Mouse (Mus musculus) cerebellum, adult 2 months (tissue): ENCODE data around the gene Ift172. TPM values are rescaled to one million over a fixed set of nuclear protein-coding genes. Genes with fewer than 3 reads are reported as not detected.
A peak's percentile ranks its signal among the peaks of the same experiment; 100 is the strongest.

ENCODE experiments used
- DNase-seq, 2 experiments: peaks; one replicate each; pipeline ENCODE4 v3.0.0; 2021
- H3K27ac ChIP-seq: fragments of 200-500 bp; 2 replicates; pipeline ENCODE4 v1.5.1; 2012; ENCODE audit warnings: low read length, control low read depth, inconsistent platforms; ENCODE audit not compliant: insufficient read depth
- H3K27me3 ChIP-seq: fragments of 200-500 bp; 2 replicates; pipeline ENCODE4 v1.6.1; 2012; ENCODE audit warnings: inconsistent platforms, mild to moderate bottlenecking, low read length, moderate library complexity; ENCODE audit not compliant: control insufficient read depth, insufficient read depth
- H3K4me1 ChIP-seq: fragments of 200-500 bp; 2 replicates; pipeline ENCODE4 v1.6.1; 2011; ENCODE audit warnings: low read length; ENCODE audit not compliant: control insufficient read depth, insufficient read depth
- H3K4me3 ChIP-seq: fragments of 200-500 bp; replicated peaks from 2 replicates; pipeline ENCODE3; 2011; ENCODE audit warnings: mild to moderate bottlenecking, low read depth, low read length, control low read depth; ENCODE audit not compliant: insufficient read depth
- CTCF ChIP-seq: fragments of 200-500 bp; IDR thresholded peaks from 2 replicates; pipeline ENCODE4 v1.5.1; 2011; ENCODE audit warnings: low read depth, mild to moderate bottlenecking, control low read depth, low read length, moderate library complexity, borderline replicate concordance; ENCODE audit not compliant: insufficient read depth
- POLR2A ChIP-seq: fragments of 200-500 bp; IDR thresholded peaks from 2 replicates; pipeline ENCODE4 v1.6.1; 2011; ENCODE audit warnings: low read length, control low read depth, borderline replicate concordance; ENCODE audit not compliant: insufficient read depth
- WGBS: fragments of 180-500 bp; shearing (Covaris S2); methylation state at CpG from one replicate; pipeline ENCODE4 v1.1.7; 2018; 5-methylcytosine and 5-hydroxymethylcytosine counted together
- polyA plus RNA-seq: library from polyadenylated mRNA; depleted of rRNA; stranded (reverse); fragments of >200 nt; gene quantifications from 2 replicates; pipeline ENCODE4 v1.2.3, GENCODE M21; 2012

Ift172 gene
- polyA plus RNA-seq, 1 experiment, result 69.3 TPM

DNA sequence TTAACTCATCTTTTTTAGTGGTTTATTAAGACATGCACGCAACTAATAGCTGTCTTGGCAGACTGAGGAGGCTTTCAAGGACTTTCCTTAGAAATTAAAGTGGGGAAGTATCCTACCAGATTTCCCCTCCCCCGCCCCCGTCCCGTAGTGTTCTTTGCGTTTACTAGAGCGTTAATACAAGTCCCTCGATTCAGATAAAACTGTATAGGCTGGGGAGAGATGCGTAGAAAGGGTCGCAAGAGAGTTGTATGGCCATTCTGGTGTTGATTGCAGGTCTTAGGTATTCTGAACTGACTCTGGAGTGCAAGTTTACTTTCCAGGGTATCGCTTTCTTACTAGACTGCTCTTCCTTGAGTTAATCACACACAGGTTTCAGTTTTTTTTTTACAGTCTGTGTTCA lies 48.7 kb downstream of the Ift172 start:
- Histone ChIP-seq H3K27ac (no peak overlapping the region), H3K4me3 (peak overlapping the region; percentile 20), H3K27me3 (no peaks in the 10 kb centered on the region), H3K4me1 (no peaks in the 10 kb centered on the region; the same call in 1 of the 2 replicates)
- DNase-seq, result no peak
- TF ChIP-seq CTCF, result no peak
- no peak for TF ChIP-seq POLR2A
- 17% methylated on average over 10 of the region's 10 CpGs for WGBS

DNA sequence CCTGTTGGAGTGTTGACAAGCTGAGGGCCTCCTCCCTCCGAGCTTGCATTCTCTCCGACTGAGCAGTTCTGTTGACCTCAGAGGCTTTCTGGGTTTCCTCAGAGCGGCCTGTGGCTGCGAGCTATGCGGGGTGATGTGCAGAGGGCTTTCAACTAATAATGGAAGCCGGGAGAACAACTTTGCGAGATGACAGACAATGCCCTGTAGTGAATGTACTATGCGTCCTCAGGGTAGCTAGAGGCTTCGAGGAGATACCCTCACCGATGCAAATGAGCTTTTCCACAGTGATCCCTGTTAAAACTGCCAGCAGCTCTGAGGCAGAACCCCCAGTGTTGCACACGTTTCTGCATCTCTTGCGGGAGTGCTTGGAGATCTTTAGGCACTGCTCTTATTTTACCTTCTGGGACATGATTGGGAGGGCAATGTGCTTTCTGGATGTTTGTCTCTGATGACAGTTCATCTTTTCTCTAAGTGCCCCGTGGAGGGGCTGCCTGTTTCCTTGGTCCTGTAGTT lies 49.3 kb downstream of the Ift172 start:
- TF ChIP-seq POLR2A, result no peak
- no peak for TF ChIP-seq CTCF
- 1% methylated on average over 13 of the region's 13 CpGs for WGBS
- no peak for DNase-seq
- no peaks in the 10 kb centered on the region; the same call in 1 of the 2 replicates for H3K4me1 ChIP-seq
- no peak overlapping the region for H3K27ac ChIP-seq
- peak overlapping the region; percentile 83 for H3K4me3 ChIP-seq
- no peaks in the 10 kb centered on the region for H3K27me3 ChIP-seq

DNA sequence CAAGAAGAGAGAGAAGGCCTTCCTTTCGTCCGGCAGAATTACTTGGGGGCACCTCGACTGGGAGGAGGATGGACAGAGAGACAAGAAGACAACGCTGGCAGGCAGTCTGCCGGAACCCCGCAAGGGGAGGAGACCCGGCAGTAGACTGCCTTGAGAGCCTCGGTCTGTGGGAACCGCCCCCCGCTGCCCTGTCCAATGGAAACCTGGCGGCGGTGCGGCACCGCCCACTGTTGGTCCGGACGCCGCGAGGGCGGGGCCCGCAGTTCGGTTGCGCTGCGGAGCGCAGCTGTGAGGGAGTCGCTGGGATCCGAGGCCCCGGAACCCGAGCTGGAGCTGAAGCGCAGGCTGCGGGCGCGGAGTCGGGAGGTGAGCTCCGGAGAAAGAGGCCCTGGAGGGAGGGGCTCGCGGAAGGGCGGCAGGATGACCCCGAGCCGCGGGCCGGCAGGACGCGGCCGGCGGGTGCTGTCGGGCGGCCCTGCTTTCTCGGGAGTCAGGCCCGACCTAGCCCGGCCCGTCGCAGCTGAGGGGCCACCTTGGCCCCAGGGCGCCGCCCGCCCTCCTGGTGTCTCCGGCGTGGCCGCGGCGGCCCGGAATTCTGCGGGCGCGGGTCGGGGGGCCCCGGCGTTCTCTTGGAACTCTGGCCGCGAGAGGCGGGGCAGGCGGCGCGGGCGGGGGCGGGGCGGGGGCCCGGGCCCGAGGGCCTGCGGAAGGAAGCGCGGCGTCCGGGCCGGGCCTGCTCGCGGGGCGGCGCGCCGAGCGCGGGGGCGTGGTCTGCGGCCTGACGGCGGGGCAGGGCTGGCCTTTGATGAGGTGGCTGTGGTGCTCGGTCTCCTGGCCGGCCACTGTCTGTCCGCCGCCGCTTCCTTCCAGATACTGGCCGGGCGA lies 50.0 kb downstream of the Ift172 start, which contains the start of the genes Nrbp1 and Gm9970:
TSS of gene Nrbp1 (plus strand) at position 228 of the 885 bp plus-strand sequence.
TSS of gene Gm9970 (minus strand) at position 596 of the 885 bp plus-strand sequence.
- peak; percentile 96 to 97 for DNase-seq
- no peaks in the 10 kb centered on the region; the same call in 1 of the 2 replicates for H3K4me1 ChIP-seq
- under 1% methylated on average over 98 of the region's 103 CpGs for WGBS
- peak within 1 kb of the TSS; percentile 89 for H3K27ac ChIP-seq
- no peaks in the 10 kb centered on the region for H3K27me3 ChIP-seq
- TF ChIP-seq POLR2A (peak; percentile 89; the same call in 1 of the 2 replicates), CTCF (no peak)
- H3K4me3 ChIP-seq, result peak within 1 kb of the TSS; percentile 96

DNA sequence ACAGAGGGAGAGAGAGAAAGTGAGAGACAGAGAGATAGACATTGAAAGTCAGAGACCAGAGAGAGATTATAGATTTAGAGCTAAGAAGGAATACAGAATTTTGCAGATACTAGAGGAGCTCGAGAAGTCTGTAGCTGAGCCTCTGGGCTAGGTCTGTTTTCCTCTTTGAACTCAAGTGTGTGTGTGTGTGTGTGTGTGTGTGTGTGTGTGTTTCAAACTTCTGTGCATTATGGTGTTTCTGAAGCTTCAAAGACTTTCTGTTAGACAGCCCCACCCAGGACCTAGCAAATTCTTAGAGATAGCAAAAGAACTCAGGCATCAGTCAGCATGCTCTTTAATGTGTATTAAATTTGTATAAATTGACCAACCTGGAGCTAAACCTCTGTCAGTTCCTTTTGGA lies 64.3 kb downstream of the Ift172 start:
- Histone ChIP-seq H3K4me3 (no peak overlapping the region), H3K27me3 (no peaks in the 10 kb centered on the region), H3K27ac (no peak overlapping the region), H3K4me1 (no peaks in the 10 kb centered on the region)
- 71% methylated on average over 1 of the region's 1 CpGs for WGBS
- TF ChIP-seq POLR2A, result no peak
- no peak for TF ChIP-seq CTCF
- no peak for DNase-seq

DNA sequence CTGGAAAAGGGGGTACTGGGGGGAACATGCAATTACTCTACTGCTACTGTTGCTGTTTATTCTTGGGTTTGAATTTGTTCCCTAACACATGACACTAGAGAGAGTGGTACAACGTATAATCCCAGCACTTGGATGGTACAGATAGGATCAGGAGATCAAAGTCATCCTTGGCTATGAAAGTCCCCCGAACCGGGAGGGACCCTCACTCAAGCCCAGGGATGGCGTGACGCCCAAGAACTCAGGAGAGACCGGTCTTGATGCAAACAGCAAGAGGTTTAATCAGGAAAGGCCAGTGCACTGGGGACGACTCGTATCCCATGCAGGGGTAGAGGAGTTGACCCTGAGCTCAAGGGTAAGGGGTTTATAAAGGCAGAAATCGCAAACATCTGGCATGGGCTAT lies 68.2 kb downstream of the Ift172 start:
- Histone ChIP-seq H3K4me1 (peaks cover 2% of the 10 kb centered on the region; the same call in 1 of the 2 replicates), H3K27me3 (no peaks in the 10 kb centered on the region), H3K27ac (no peak overlapping the region), H3K4me3 (no peak overlapping the region)
- DNase-seq, result no peak
- TF ChIP-seq POLR2A, result no peak
- 94% methylated on average over 9 of the region's 9 CpGs for WGBS

DNA sequence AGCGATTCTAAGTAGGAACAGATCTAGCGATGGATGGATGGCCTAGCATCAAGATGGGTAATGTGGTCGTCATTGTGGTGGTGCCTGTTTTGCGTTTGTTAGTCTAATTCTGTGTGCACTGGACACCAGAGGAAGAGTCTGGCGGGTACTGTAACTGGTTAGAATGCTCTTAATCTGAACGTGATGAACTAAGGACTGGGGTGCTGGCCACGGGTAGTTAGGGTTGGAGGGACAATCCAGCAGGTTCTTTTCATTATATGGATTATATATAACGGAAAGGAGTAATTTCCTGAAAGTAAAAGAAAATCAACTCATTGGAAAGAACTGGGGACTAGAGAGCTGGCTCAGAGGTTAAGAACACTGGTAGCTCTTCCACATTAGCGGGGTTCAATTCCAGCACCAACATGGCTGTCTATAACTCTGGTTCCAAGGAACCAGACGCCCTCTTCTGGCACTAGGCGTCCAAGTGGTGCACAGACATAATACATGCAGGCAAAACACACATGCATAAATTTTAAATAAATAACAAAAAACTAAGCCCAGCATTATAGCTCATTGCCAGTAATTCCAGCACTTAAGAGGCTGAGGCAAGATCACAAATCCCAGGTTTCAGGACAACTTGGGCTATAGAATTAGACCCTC lies 69.5 kb downstream of the Ift172 start:
- H3K27me3 ChIP-seq, result no peaks in the 10 kb centered on the region
- H3K27ac ChIP-seq, result peak overlapping the region; percentile 67; the same call in 1 of the 2 replicates
- 12% methylated on average over 11 of the region's 11 CpGs for WGBS
- H3K4me1 ChIP-seq, result peaks cover 2% of the 10 kb centered on the region; the same call in 1 of the 2 replicates
- peak in 1 of 2 experiments; percentile 24 for DNase-seq
- H3K4me3 ChIP-seq, result peak overlapping the region; percentile 90
- TF ChIP-seq POLR2A, result no peak

DNA sequence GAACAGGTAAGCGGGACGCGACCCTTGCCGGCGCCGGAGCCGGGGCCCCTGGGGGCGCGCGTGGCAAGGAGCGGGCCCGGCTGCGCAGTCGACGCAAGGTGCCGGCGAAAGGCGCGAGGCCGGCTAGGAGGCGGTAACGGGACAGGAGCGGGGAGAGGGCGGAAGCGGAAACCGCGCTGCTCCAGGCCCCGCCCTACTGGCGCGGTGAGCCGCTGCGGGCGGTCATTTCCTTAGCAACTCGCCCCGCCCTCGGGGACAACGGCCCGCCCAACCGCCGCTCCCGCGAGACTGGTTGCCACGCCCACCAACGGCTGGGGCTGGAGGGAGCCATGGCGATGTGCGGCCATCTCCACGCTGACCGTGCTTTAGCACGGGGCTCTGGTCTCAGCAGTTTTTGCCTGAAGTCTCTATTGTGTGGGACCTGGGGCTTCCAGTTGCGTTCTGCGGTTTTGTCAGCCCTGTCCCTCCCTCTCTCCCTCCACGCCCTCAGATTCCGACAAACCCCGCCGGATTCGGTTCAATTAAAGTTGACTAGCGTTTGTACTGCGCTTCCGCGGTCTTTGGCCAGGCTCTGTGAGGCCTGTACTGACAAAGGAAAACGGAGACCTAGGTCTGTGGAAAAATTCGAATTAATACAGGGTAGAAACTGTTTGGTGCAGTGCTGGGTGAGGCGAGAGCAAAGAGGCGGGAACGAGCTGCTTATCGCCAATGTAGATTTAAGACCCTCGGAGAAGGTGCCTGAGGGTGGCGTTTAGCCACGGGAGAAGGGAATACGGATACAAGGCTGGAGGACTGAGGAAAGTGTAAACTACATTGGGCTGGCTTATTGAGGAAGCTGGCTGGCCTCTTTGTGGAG lies 70.2 kb downstream of the Ift172 start, which contains the start of gene Ppm1g:
TSS of gene Ppm1g (minus strand) at position 240 of the 856 bp plus-strand sequence.
- DNase-seq, result peak; percentile 95 to 96
- peak within 1 kb of the TSS; percentile 67 for H3K27ac ChIP-seq
- no peaks in the 10 kb centered on the region for H3K27me3 ChIP-seq
- TF ChIP-seq CTCF (no peak), POLR2A (peak; percentile 98)
- peak within 1 kb of the TSS; percentile 90 for H3K4me3 ChIP-seq
- WGBS, result under 1% methylated on average over 70 of the region's 70 CpGs
- peaks cover 2% of the 10 kb centered on the region; the same call in 1 of the 2 replicates for H3K4me1 ChIP-seq
